Mouse (Mus musculus) neural tube, embryonic 12.5 days (tissue): ENCODE data around the gene Ap4m1. TPM values are rescaled to one million over a fixed set of nuclear protein-coding genes. Genes with fewer than 3 reads are reported as not detected.
A peak's percentile ranks its signal among the peaks of the same experiment; 100 is the strongest.
"Not testable (repeated sequence)": the region's sequence is repeated elsewhere in the genome, so short reads cannot be mapped to it uniquely, and the experiment has no call there.

Experiments used
- ATAC-seq: fragments of 200-750 bp; cut with Nextera tagmentation; 2 replicates; pipeline ENCODE4 v1.8.0; 2017; ENCODE audit warnings: low read depth, mild to moderate bottlenecking, moderate TSS enrichment, moderate library complexity; ENCODE audit not compliant: low FRiP score
- H3K27ac ChIP-seq: fragments of 300-500 bp; sonication (generic); 2 replicates; pipeline ENCODE4 v1.5.1; 2016
- H3K27me3 ChIP-seq: fragments of 300-500 bp; sonication (generic); replicated peaks from 2 replicates; pipeline ENCODE4 v1.6.1; 2016; ENCODE audit warnings: mild to moderate bottlenecking
- H3K36me3 ChIP-seq: fragments of 300-500 bp; sonication (generic); 2 replicates; pipeline ENCODE4 v1.6.1; 2016; ENCODE audit warnings: mild to moderate bottlenecking
- H3K4me1 ChIP-seq: fragments of 300-500 bp; sonication (generic); 2 replicates; pipeline ENCODE4 v1.6.1; 2016
- H3K4me2 ChIP-seq: fragments of 300-500 bp; sonication (generic); replicated peaks from 2 replicates; pipeline ENCODE4 v1.6.1; 2016; ENCODE audit warnings: mild to moderate bottlenecking
- H3K4me3 ChIP-seq: fragments of 300-500 bp; sonication (generic); 2 replicates; pipeline ENCODE4 v1.5.1; 2016
- H3K9ac ChIP-seq: fragments of 300-500 bp; sonication (generic); 2 replicates; pipeline ENCODE4 v1.6.1; 2016; ENCODE audit warnings: mild to moderate bottlenecking
- H3K9me3 ChIP-seq: fragments of 300-500 bp; sonication (generic); 2 replicates; pipeline ENCODE4 v1.6.1; 2016; ENCODE audit warnings: mild to moderate bottlenecking
- WGBS: fragments of 180-500 bp; shearing (Covaris S2); methylation state at CpG from one replicate; pipeline ENCODE4 v1.1.7; 2016; 5-methylcytosine and 5-hydroxymethylcytosine counted together
- microRNA counts: library from miRNA; unstranded; fragments of <30 nt; microRNA quantifications from one replicate; lab custom pipeline; 2017
- microRNA-seq: library from miRNA; unstranded; fragments of <30 nt; microRNA quantifications from one replicate; pipeline ENCODE4, GENCODE M21; 2017
- polyA plus RNA-seq: library from polyadenylated mRNA; unstranded; fragments of >200 nt; fragmentation: Nextera tagmentation; extraction: Ambion mirVana; gene quantifications from 2 replicates; pipeline ENCODE4 v1.2.1, GENCODE M21; 2016

Ap4m1 gene
- polyA plus RNA-seq, 1 experiment from 2014 or later: 23.5 TPM

- no peaks in the 10 kb centered on the region for H3K36me3 ChIP-seq
- H3K4me2 ChIP-seq: no peak overlapping the region
- ATAC-seq: no peak
- H3K9ac ChIP-seq: no peak overlapping the region
- no peaks in the 10 kb centered on the region for H3K9me3 ChIP-seq
- 86% methylated on average over 4 of the region's 4 CpGs for WGBS
- no peaks in the 10 kb centered on the region for H3K27me3 ChIP-seq
- no peak overlapping the region for H3K4me3 ChIP-seq
- no peaks in the 10 kb centered on the region for H3K4me1 ChIP-seq
- no peak overlapping the region for H3K27ac ChIP-seq
Observed at GRCm38 (mm10) chr5:138207873-138208272, 36.1 kb downstream of the Ap4m1 start.

- H3K9me3 ChIP-seq: peaks cover 16% of the 10 kb centered on the region
- H3K4me3 ChIP-seq, H3K4me1 ChIP-seq, H3K27ac ChIP-seq, H3K9ac ChIP-seq, H3K4me2 ChIP-seq, ATAC-seq, H3K36me3 ChIP-seq, H3K27me3 ChIP-seq: not testable (repeated sequence)
- WGBS: 94% methylated on average over 13 of the region's 13 CpGs
Observed at GRCm38 (mm10) chr5:138216632-138217031, 44.8 kb downstream of the Ap4m1 start.

GRCm38 (mm10) chr5:138219864-138220263 is 48.1 kb downstream of the Ap4m1 start:
- Histone ChIP-seq H3K36me3 (no peaks in the 10 kb centered on the region), H3K27me3 (no peaks in the 10 kb centered on the region), H3K9me3 (peaks cover 16% of the 10 kb centered on the region), H3K4me2 (no peak overlapping the region), H3K9ac (no peak overlapping the region), H3K4me1 (no peaks in the 10 kb centered on the region), H3K4me3 (no peak overlapping the region), H3K27ac (no peak overlapping the region)
- ATAC-seq: no peak
- WGBS: 86% methylated on average over 2 of the region's 2 CpGs

GRCm38 (mm10) chr5:138222111-138222510 is 50.3 kb downstream of the Ap4m1 start:
- no peak for ATAC-seq
- peaks cover 5% of the 10 kb centered on the region for H3K9me3 ChIP-seq
- WGBS: 31% methylated on average over 4 of the region's 4 CpGs
- H3K4me2 ChIP-seq: no peak overlapping the region
- no peaks in the 10 kb centered on the region for H3K36me3 ChIP-seq
- H3K27me3 ChIP-seq: no peaks in the 10 kb centered on the region
- H3K9ac ChIP-seq: no peak overlapping the region
- H3K4me3 ChIP-seq: no peak overlapping the region
- no peaks in the 10 kb centered on the region for H3K4me1 ChIP-seq
- H3K27ac ChIP-seq: no peak overlapping the region

GRCm38 (mm10) chr5:138223287-138223686 is 51.5 kb downstream of the Ap4m1 start:
- Histone ChIP-seq H3K4me3 (no peak overlapping the region), H3K27ac (no peak overlapping the region), H3K4me2 (no peak overlapping the region), H3K9ac (no peak overlapping the region), H3K36me3 (no peaks in the 10 kb centered on the region), H3K9me3 (no peaks in the 10 kb centered on the region), H3K4me1 (no peaks in the 10 kb centered on the region), H3K27me3 (no peaks in the 10 kb centered on the region)
- 68% methylated on average over 3 of the region's 3 CpGs for WGBS
- ATAC-seq: no peak

- Histone ChIP-seq H3K4me2 (no peak within 1 kb of the TSS), H3K4me3 (no peak within 1 kb of the TSS), H3K9me3 (no peaks in the 10 kb centered on the region), H3K27ac (no peak within 1 kb of the TSS), H3K9ac (no peak within 1 kb of the TSS), H3K27me3 (no peaks in the 10 kb centered on the region), H3K36me3 (no peaks in the 10 kb centered on the region), H3K4me1 (no peaks in the 10 kb centered on the region)
- 59% methylated on average over 2 of the region's 2 CpGs for WGBS
- no peak for ATAC-seq
Observed at GRCm38 (mm10) chr5:138225700-138226099, 53.9 kb downstream of the Ap4m1 start, which contains the start of gene Nxpe5. Gene Nxpe5 (plus strand): TSS chr5:138225898.

GRCm38 (mm10) chr5:138226491-138226890 is 54.7 kb downstream of the Ap4m1 start:
- Histone ChIP-seq H3K4me3 (no peak overlapping the region), H3K27me3 (no peaks in the 10 kb centered on the region), H3K4me2 (no peak overlapping the region), H3K36me3 (no peaks in the 10 kb centered on the region), H3K27ac (no peak overlapping the region), H3K4me1 (no peaks in the 10 kb centered on the region), H3K9me3 (no peaks in the 10 kb centered on the region), H3K9ac (no peak overlapping the region)
- WGBS: 89% methylated on average over 4 of the region's 4 CpGs
- ATAC-seq: no peak

- H3K4me3 ChIP-seq: no peak overlapping the region
- no peaks in the 10 kb centered on the region for H3K9me3 ChIP-seq
- 76% methylated on average over 2 of the region's 2 CpGs for WGBS
- no peaks in the 10 kb centered on the region for H3K27me3 ChIP-seq
- no peaks in the 10 kb centered on the region for H3K36me3 ChIP-seq
- ATAC-seq: no peak
- H3K4me1 ChIP-seq: no peaks in the 10 kb centered on the region
- no peak overlapping the region for H3K27ac ChIP-seq
- H3K9ac ChIP-seq: no peak overlapping the region
- no peak overlapping the region for H3K4me2 ChIP-seq
Observed at GRCm38 (mm10) chr5:138227367-138227766, 55.6 kb downstream of the Ap4m1 start.

GRCm38 (mm10) chr5:138228026-138228425 is 56.2 kb downstream of the Ap4m1 start:
- ATAC-seq: no peak
- Histone ChIP-seq H3K4me1 (no peaks in the 10 kb centered on the region), H3K36me3 (no peaks in the 10 kb centered on the region), H3K27me3 (no peaks in the 10 kb centered on the region), H3K27ac (no peak overlapping the region), H3K9ac (no peak overlapping the region), H3K4me3 (no peak overlapping the region), H3K4me2 (no peak overlapping the region), H3K9me3 (no peaks in the 10 kb centered on the region)
- WGBS: 58% methylated on average over 3 of the region's 3 CpGs

GRCm38 (mm10) chr5:138229511-138229910 is 57.7 kb downstream of the Ap4m1 start:
- no peaks in the 10 kb centered on the region for H3K36me3 ChIP-seq
- no peak overlapping the region for H3K4me3 ChIP-seq
- no peak overlapping the region for H3K4me2 ChIP-seq
- no peak overlapping the region for H3K9ac ChIP-seq
- H3K9me3 ChIP-seq: no peaks in the 10 kb centered on the region
- H3K27me3 ChIP-seq: no peaks in the 10 kb centered on the region
- WGBS: 90% methylated on average over 3 of the region's 3 CpGs
- H3K4me1 ChIP-seq: no peaks in the 10 kb centered on the region
- no peak for ATAC-seq
- no peak overlapping the region for H3K27ac ChIP-seq

MicroRNA genes within 50 kb of the gene (microRNA counts, 519-probe panel; counts per million panel counts)
- 5,757 counts per million, percentile 89 among the panel's probes with 10 or more counts for microRNA mmu-miR-106b (lab: Ali Mortazavi, UCI)
- 8,281 counts per million, percentile 98 among the panel's probes with 10 or more counts for microRNA mmu-miR-25 (lab: Ali Mortazavi, UCI)
- microRNA mmu-miR-93 (lab: Ali Mortazavi, UCI): 6,315 counts per million, percentile 92 among the panel's probes with 10 or more counts

Small RNA genes within 50 kb of the gene (microRNA-seq; reads per million reads assigned to microRNA genes)
- gene Mir106b (7,100 reads per million, percentile 94 among the genes with 10 or more reads in this experiment), gene Mir25 (531 reads per million, percentile 72 among the genes with 10 or more reads in this experiment), gene Mir93 (9,913 reads per million, percentile 96 among the genes with 10 or more reads in this experiment)

Other genes with a start within 250 kb of the Ap4m1 start
- gene Gjc3, start 208.9 kb upstream of the Ap4m1 start, polyA plus RNA-seq: 0.43 and 0.61 TPM in 2 replicates
- not detected in 2 replicates for gene Azgp1, start 190.5 kb upstream of the Ap4m1 start, polyA plus RNA-seq
- gene Smok3a, start 150.7 kb upstream of the Ap4m1 start, polyA plus RNA-seq: not detected in 2 replicates
- gene Smok3b, start 150.6 kb upstream of the Ap4m1 start, polyA plus RNA-seq: not detected in 2 replicates
- gene Smok3c, start 118.8 kb upstream of the Ap4m1 start, polyA plus RNA-seq: not detected in 2 replicates
- 32.9 and 36.5 TPM in 2 replicates for gene Zkscan1, start 86.9 kb upstream of the Ap4m1 start, polyA plus RNA-seq
- 101 and 104 TPM in 2 replicates for gene Zscan21, start 55.1 kb upstream of the Ap4m1 start, polyA plus RNA-seq
- 35.6 and 40.3 TPM in 2 replicates for gene Zfp113, start 16.3 kb upstream of the Ap4m1 start, polyA plus RNA-seq
- 301 and 312 TPM in 2 replicates for gene Cops6, start 10.9 kb upstream of the Ap4m1 start, polyA plus RNA-seq
- gene Mcm7, start 420 bp downstream of the Ap4m1 start, polyA plus RNA-seq: 197 and 198 TPM in 2 replicates
- 102 and 112 TPM in 2 replicates for gene Taf6, start 15.4 kb downstream of the Ap4m1 start, polyA plus RNA-seq
- gene Cnpy4, start 15.5 kb downstream of the Ap4m1 start, polyA plus RNA-seq: 44.3 and 46.8 TPM in 2 replicates
- 12.3 and 12.6 TPM in 2 replicates for gene Mblac1, start 22.3 kb downstream of the Ap4m1 start, polyA plus RNA-seq
- gene Nxpe5, start 53.9 kb downstream of the Ap4m1 start, polyA plus RNA-seq: not detected in 2 replicates
- gene Lamtor4, start 83.5 kb downstream of the Ap4m1 start, polyA plus RNA-seq: 66.4 and 67.2 TPM in 2 replicates
- 20.1 and 25.4 TPM in 2 replicates for gene BC037034, start 92.0 kb downstream of the Ap4m1 start, polyA plus RNA-seq
- 4.3 and 5.0 TPM in 2 replicates for gene Gal3st4, start 100.8 kb downstream of the Ap4m1 start, polyA plus RNA-seq
- gene Gm43720, start 108.0 kb downstream of the Ap4m1 start, polyA plus RNA-seq: 0.05 and 0.17 TPM in 2 replicates
- gene Gpc2, start 108.0 kb downstream of the Ap4m1 start, polyA plus RNA-seq: 175 and 179 TPM in 2 replicates
- gene Stag3, start 108.2 kb downstream of the Ap4m1 start, polyA plus RNA-seq: 3.6 and 4.5 TPM in 2 replicates
- 0.19 TPM in 1 of 2 replicates, not detected in the other for gene Pvrig, start 170.0 kb downstream of the Ap4m1 start, polyA plus RNA-seq